Mouse (Mus musculus): ENCODE results near the gene Fgd3. TPM values are rescaled to one million over a fixed set of nuclear protein-coding genes. Genes with fewer than 3 reads are reported as not detected.

Gene Fgd3
- polyA plus RNA-seq, 1 experiment: 22.0 TPM

GRCm38 (mm10) chr13:49317914-49318313, 2.2 kb downstream of the Fgd3 start:
- Histone ChIP-seq H3K27me3 (ENCODE audit: control insufficient read depth, insufficient read depth, low read length) (no peaks in the 10 kb centered on the region), H3K4me3 (ENCODE audit: extremely low read depth, insufficient read depth, insufficient read length) (no peak overlapping the region), H3K4me1 (ENCODE audit: control insufficient read depth, insufficient read depth, insufficient read length) (no peaks in the 10 kb centered on the region), H3K36me3 (ENCODE audit: control insufficient read depth, insufficient read depth, low read length) (no peaks in the 10 kb centered on the region), H3K27ac (ENCODE audit: insufficient read depth, low read length) (no peak overlapping the region)
- no peak for DNase-seq (ENCODE audit: low read depth in 1 of 2, low spot score in 2 of 2)
- TF ChIP-seq POLR2A (IDR thresholded peaks at IDR 0.05; ENCODE audit: low read depth, low read length): no peak
- 93% methylated on average over 7 of the region's 7 CpGs for WGBS

GRCm38 (mm10) chr13:49317508-49317907, 2.6 kb downstream of the Fgd3 start:
- no peak overlapping the region for H3K4me3 ChIP-seq (ENCODE audit: extremely low read depth, insufficient read depth, insufficient read length)
- no peaks in the 10 kb centered on the region for H3K4me1 ChIP-seq (ENCODE audit: control insufficient read depth, insufficient read depth, insufficient read length)
- 88% methylated on average over 6 of the region's 6 CpGs for WGBS
- H3K36me3 ChIP-seq (ENCODE audit: control insufficient read depth, insufficient read depth, low read length): no peaks in the 10 kb centered on the region
- no peak overlapping the region for H3K27ac ChIP-seq (ENCODE audit: insufficient read depth, low read length)
- TF ChIP-seq POLR2A (IDR thresholded peaks at IDR 0.05; ENCODE audit: low read depth, low read length): no peak
- TF ChIP-seq CTCF (IDR thresholded peaks at IDR 0.05; ENCODE audit: extremely low read depth, insufficient read depth, insufficient read length, insufficient replicate concordance): no peak
- H3K27me3 ChIP-seq (ENCODE audit: control insufficient read depth, insufficient read depth, low read length): no peaks in the 10 kb centered on the region
- DNase-seq (ENCODE audit: low read depth in 1 of 2, low spot score in 2 of 2): no peak

- no peak for DNase-seq (ENCODE audit: low read depth in 1 of 2, low spot score in 2 of 2)
- H3K27me3 ChIP-seq (ENCODE audit: control insufficient read depth, insufficient read depth, low read length): no peaks in the 10 kb centered on the region
- H3K36me3 ChIP-seq (ENCODE audit: control insufficient read depth, insufficient read depth, low read length): no peaks in the 10 kb centered on the region
- H3K4me1 ChIP-seq (ENCODE audit: control insufficient read depth, insufficient read depth, insufficient read length): no peaks in the 10 kb centered on the region
- no peak overlapping the region for H3K27ac ChIP-seq (ENCODE audit: insufficient read depth, low read length)
- TF ChIP-seq POLR2A (IDR thresholded peaks at IDR 0.05; ENCODE audit: low read depth, low read length) (no peak), CTCF (IDR thresholded peaks at IDR 0.05; ENCODE audit: extremely low read depth, insufficient read depth, insufficient read length, insufficient replicate concordance) (no peak)
- no peak overlapping the region for H3K4me3 ChIP-seq (ENCODE audit: extremely low read depth, insufficient read depth, insufficient read length)
- 85% methylated on average over 9 of the region's 9 CpGs for WGBS
These were observed 3.5 kb downstream of the Fgd3 start for GRCm38 (mm10) chr13:49316386-49317162.

GRCm38 (mm10) chr13:49311642-49312041, 8.5 kb downstream of the Fgd3 start:
- DNase-seq (ENCODE audit: low read depth in 1 of 2, low spot score in 2 of 2): no peak
- TF ChIP-seq CTCF (IDR thresholded peaks at IDR 0.05; ENCODE audit: extremely low read depth, insufficient read depth, insufficient read length, insufficient replicate concordance) (no peak), POLR2A (IDR thresholded peaks at IDR 0.05; ENCODE audit: low read depth, low read length) (no peak)
- Histone ChIP-seq H3K4me3 (ENCODE audit: extremely low read depth, insufficient read depth, insufficient read length) (no peak overlapping the region), H3K4me1 (ENCODE audit: control insufficient read depth, insufficient read depth, insufficient read length) (peaks cover 7% of the 10 kb centered on the region; the same call in 1 of the 2 replicates), H3K27ac (ENCODE audit: insufficient read depth, low read length) (no peak overlapping the region), H3K27me3 (ENCODE audit: control insufficient read depth, insufficient read depth, low read length) (no peaks in the 10 kb centered on the region), H3K36me3 (ENCODE audit: control insufficient read depth, insufficient read depth, low read length) (no peaks in the 10 kb centered on the region)
- 92% methylated on average over 7 of the region's 7 CpGs for WGBS

- Histone ChIP-seq H3K27me3 (ENCODE audit: control insufficient read depth, insufficient read depth, low read length) (no peaks in the 10 kb centered on the region), H3K27ac (ENCODE audit: insufficient read depth, low read length) (peak overlapping the region; percentile 95), H3K36me3 (ENCODE audit: control insufficient read depth, insufficient read depth, low read length) (no peaks in the 10 kb centered on the region), H3K4me1 (ENCODE audit: control insufficient read depth, insufficient read depth, insufficient read length) (peaks cover 13% of the 10 kb centered on the region; the same call in 1 of the 2 replicates), H3K4me3 (ENCODE audit: extremely low read depth, insufficient read depth, insufficient read length) (peak overlapping the region; percentile 76; the same call in 1 of the 2 replicates)
- WGBS: 25% methylated on average over 1 of the region's 1 CpGs
- DNase-seq (ENCODE audit: low read depth in 1 of 2, low spot score in 2 of 2): no peak
- TF ChIP-seq CTCF (IDR thresholded peaks at IDR 0.05; ENCODE audit: extremely low read depth, insufficient read depth, insufficient read length, insufficient replicate concordance) (no peak), POLR2A (IDR thresholded peaks at IDR 0.05; ENCODE audit: low read depth, low read length) (no peak)
These were observed 10.6 kb downstream of the Fgd3 start for GRCm38 (mm10) chr13:49309501-49309900.

- peak overlapping the region; percentile 76 for H3K4me3 ChIP-seq (ENCODE audit: extremely low read depth, insufficient read depth, insufficient read length)
- H3K27ac ChIP-seq (ENCODE audit: insufficient read depth, low read length): peak overlapping the region; percentile 95
- TF ChIP-seq CTCF (IDR thresholded peaks at IDR 0.05; ENCODE audit: extremely low read depth, insufficient read depth, insufficient read length, insufficient replicate concordance): no peak
- no peak; the same call in 1 of the 2 replicates for TF ChIP-seq POLR2A (IDR thresholded peaks at IDR 0.05; ENCODE audit: low read depth, low read length)
- H3K36me3 ChIP-seq (ENCODE audit: control insufficient read depth, insufficient read depth, low read length): no peaks in the 10 kb centered on the region
- DNase-seq (ENCODE audit: low read depth in 1 of 2, low spot score in 2 of 2): peak; percentile 81 to 86
- WGBS: 8% methylated on average over 16 of the region's 16 CpGs
- no peaks in the 10 kb centered on the region for H3K27me3 ChIP-seq (ENCODE audit: control insufficient read depth, insufficient read depth, low read length)
- peaks cover 13% of the 10 kb centered on the region; the same call in 1 of the 2 replicates for H3K4me1 ChIP-seq (ENCODE audit: control insufficient read depth, insufficient read depth, insufficient read length)
These were observed 11.2 kb downstream of the Fgd3 start for GRCm38 (mm10) chr13:49308861-49309403.

- no peaks in the 10 kb centered on the region for H3K27me3 ChIP-seq (ENCODE audit: control insufficient read depth, insufficient read depth, low read length)
- H3K27ac ChIP-seq (ENCODE audit: insufficient read depth, low read length): peak overlapping the region; percentile 95
- DNase-seq (ENCODE audit: low read depth in 1 of 2, low spot score in 2 of 2): no peak
- TF ChIP-seq POLR2A (IDR thresholded peaks at IDR 0.05; ENCODE audit: low read depth, low read length): no peak
- TF ChIP-seq CTCF (IDR thresholded peaks at IDR 0.05; ENCODE audit: extremely low read depth, insufficient read depth, insufficient read length, insufficient replicate concordance): no peak
- 35% methylated on average over 4 of the region's 4 CpGs for WGBS
- no peaks in the 10 kb centered on the region for H3K36me3 ChIP-seq (ENCODE audit: control insufficient read depth, insufficient read depth, low read length)
- H3K4me3 ChIP-seq (ENCODE audit: extremely low read depth, insufficient read depth, insufficient read length): peak overlapping the region; percentile 76
- peaks cover 13% of the 10 kb centered on the region; the same call in 1 of the 2 replicates for H3K4me1 ChIP-seq (ENCODE audit: control insufficient read depth, insufficient read depth, insufficient read length)
These were observed 11.9 kb downstream of the Fgd3 start for GRCm38 (mm10) chr13:49308206-49308605.

Data from spleen, adult 2 months (tissue).